Mouse (Mus musculus) MEL (cell line): ENCODE results near the gene Nat8. TPM values are rescaled to one million over a fixed set of nuclear protein-coding genes. Genes with fewer than 3 reads are reported as not detected.

Experiments
- DNase-seq: peaks from one replicate; pipeline ENCODE4 v3.0.0; 2011; ENCODE audit warnings: low read depth, low spot score
- H3K27ac ChIP-seq: 2 replicates; pipeline ENCODE4 v1.5.1; 2012; ENCODE audit warnings: low read depth, mild to moderate bottlenecking, control low read depth, low read length, moderate library complexity; ENCODE audit not compliant: control insufficient read depth
- H3K27me3 ChIP-seq, 2 experiments: fragments of 150-350 bp in 1 of 2; sonication (generic) in 1 of 2; 2 replicates each; pipeline ENCODE4 v1.6.1; 2012; ENCODE audit warnings: low read length in 2 of 2, mild to moderate bottlenecking in 2 of 2, improper control_type of control experiment in 1 of 2, moderate library complexity in 1 of 2; ENCODE audit not compliant: insufficient read depth in 2 of 2, control insufficient read depth in 1 of 2
- H3K36me3 ChIP-seq, 2 experiments: 2 replicates each; pipeline ENCODE4 v1.6.1; 2012 to 2014; ENCODE audit warnings: low read length in 2 of 2, improper control_type of control experiment in 1 of 2, inconsistent platforms in 1 of 2, mild to moderate bottlenecking in 1 of 2; ENCODE audit not compliant: insufficient read depth in 2 of 2, control insufficient read depth in 1 of 2
- H3K4me1 ChIP-seq, 2 experiments: fragments of 150-350 bp in 1 of 2; sonication (generic) in 1 of 2; 2 replicates each; pipeline ENCODE4 v1.6.1; 2012; ENCODE audit warnings: low read length in 2 of 2, improper control_type of control experiment in 1 of 2, mild to moderate bottlenecking in 1 of 2; ENCODE audit not compliant: insufficient read depth in 2 of 2, control insufficient read depth in 1 of 2
- H3K4me3 ChIP-seq, 2 experiments: fragments of 150-350 bp in 1 of 2; sonication (generic) in 1 of 2; 2 replicates each; pipeline ENCODE4 v1.5.1; 2012; ENCODE audit warnings: low read depth in 2 of 2, low read length in 2 of 2, mild to moderate bottlenecking in 2 of 2, moderate library complexity in 2 of 2, control low read depth in 1 of 2, improper control_type of control experiment in 1 of 2; ENCODE audit not compliant: control insufficient read depth in 1 of 2, insufficient read depth in 1 of 2
- H3K79me2 ChIP-seq: 2 replicates; pipeline ENCODE4 v1.6.1; 2012; ENCODE audit warnings: mild to moderate bottlenecking, low read length, moderate library complexity; ENCODE audit not compliant: control insufficient read depth, poor library complexity, insufficient read depth
- H3K9ac ChIP-seq: 2 replicates; pipeline ENCODE4 v1.6.1; 2012; ENCODE audit warnings: low read depth, mild to moderate bottlenecking, control low read depth, low read length, moderate library complexity; ENCODE audit not compliant: control insufficient read depth, poor library complexity, severe bottlenecking
- H3K9me3 ChIP-seq: fragments of 150-350 bp; sonication (generic); replicated peaks from 2 replicates; pipeline ENCODE4 v1.6.1; 2012; ENCODE audit warnings: mild to moderate bottlenecking, low read length, improper control_type of control experiment, moderate library complexity; ENCODE audit not compliant: insufficient read depth
- BHLHE40 ChIP-seq: IDR thresholded peaks from 2 replicates; pipeline ENCODE4 v1.6.1; 2012; ENCODE audit warnings: low read depth, mild to moderate bottlenecking, inconsistent platforms, low read length, improper control_type of control experiment, borderline replicate concordance
- CHD1 ChIP-seq: IDR thresholded peaks from 2 replicates; pipeline ENCODE4 v1.6.1; 2012; ENCODE audit warnings: low read depth, mild to moderate bottlenecking, inconsistent platforms, low read length, improper control_type of control experiment
- CTCF ChIP-seq, 3 experiments: IDR thresholded peaks in 2 of 3; conservative IDR thresholded peaks in 1 of 3; 2 replicates each; pipeline ENCODE4 v1.5.1; 2011 to 2012; ENCODE audit warnings: low read length in 3 of 3, low read depth in 2 of 3, mild to moderate bottlenecking in 2 of 3, improper control_type of control experiment in 1 of 3, inconsistent platforms in 1 of 3, mixed read lengths in 1 of 3, moderate library complexity in 1 of 3; ENCODE audit not compliant: control insufficient read depth in 1 of 3, insufficient read depth in 1 of 3, poor library complexity in 1 of 3, severe bottlenecking in 1 of 3
- ELF1 ChIP-seq: IDR thresholded peaks from 2 replicates; pipeline ENCODE4 v1.6.1; 2014; ENCODE audit warnings: low read depth, mild to moderate bottlenecking, inconsistent platforms, low read length, improper control_type of control experiment, moderate library complexity
- EP300 ChIP-seq, 2 experiments: IDR thresholded peaks; 2 replicates each; pipeline ENCODE4 v1.6.1; 2011; ENCODE audit warnings: improper control_type of control experiment in 2 of 2, low read length in 2 of 2, low read depth in 1 of 2, mild to moderate bottlenecking in 1 of 2
- ETS1 ChIP-seq: IDR thresholded peaks from 2 replicates; pipeline ENCODE4 v1.6.1; 2012; ENCODE audit warnings: low read depth, mild to moderate bottlenecking, inconsistent platforms, low read length, improper control_type of control experiment, moderate library complexity
- HCFC1 ChIP-seq: IDR thresholded peaks from 2 replicates; pipeline ENCODE4 v1.6.1; 2012; ENCODE audit warnings: low read depth, mild to moderate bottlenecking, inconsistent platforms, low read length, improper control_type of control experiment, moderate library complexity
- KAT2A ChIP-seq: conservative IDR thresholded peaks from 2 replicates; pipeline ENCODE4 v1.6.1; 2012; ENCODE audit warnings: low read depth, low read length, improper control_type of control experiment, inconsistent platforms
- MAFK ChIP-seq: IDR thresholded peaks from 2 replicates; pipeline ENCODE4 v1.6.1; 2011; ENCODE audit warnings: low read depth, mild to moderate bottlenecking, low read length, improper control_type of control experiment, borderline replicate concordance
- MAZ ChIP-seq: IDR thresholded peaks from 2 replicates; pipeline ENCODE4 v1.6.1; 2012; ENCODE audit warnings: low read depth, mild to moderate bottlenecking, inconsistent platforms, low read length, improper control_type of control experiment
- MXI1 ChIP-seq: IDR thresholded peaks from 2 replicates; pipeline ENCODE4 v1.6.1; 2011; ENCODE audit warnings: mild to moderate bottlenecking, low read depth, low read length, improper control_type of control experiment
- MYC ChIP-seq: IDR thresholded peaks from 2 replicates; pipeline ENCODE4 v1.6.1; 2011; ENCODE audit warnings: low read depth, mild to moderate bottlenecking, low read length, improper control_type of control experiment, moderate library complexity
- POLR2A ChIP-seq, 2 experiments: IDR thresholded peaks; 2 replicates each; pipeline ENCODE4 v1.6.1; 2011 to 2012; ENCODE audit warnings: low read length in 2 of 2, mild to moderate bottlenecking in 2 of 2, control low read depth in 1 of 2, improper control_type of control experiment in 1 of 2, low read depth in 1 of 2, moderate library complexity in 1 of 2; ENCODE audit not compliant: control insufficient read depth in 1 of 2, insufficient read depth in 1 of 2, poor library complexity in 1 of 2
- POLR2AphosphoS2 ChIP-seq: IDR thresholded peaks from 2 replicates; pipeline ENCODE4 v1.6.1; 2011; ENCODE audit warnings: low read length, improper control_type of control experiment
- POLR2AphosphoS5 ChIP-seq: IDR thresholded peaks from 2 replicates; pipeline ENCODE4 v1.6.1; 2012; ENCODE audit warnings: low read depth, borderline replicate concordance, mild to moderate bottlenecking, inconsistent platforms, low read length, moderate library complexity, mixed read lengths
- RAD21 ChIP-seq: IDR thresholded peaks from 2 replicates; pipeline ENCODE4 v1.6.1; 2011; ENCODE audit warnings: mild to moderate bottlenecking, low read depth, low read length, improper control_type of control experiment
- RCOR1 ChIP-seq: IDR thresholded peaks from 2 replicates; pipeline ENCODE4 v1.6.1; 2012; ENCODE audit warnings: low read depth, mild to moderate bottlenecking, inconsistent platforms, low read length, improper control_type of control experiment
- SIN3A ChIP-seq: IDR thresholded peaks from 2 replicates; pipeline ENCODE4 v1.6.1; 2012; ENCODE audit warnings: low read length, improper control_type of control experiment, inconsistent platforms
- SMC3 ChIP-seq: IDR thresholded peaks from 2 replicates; pipeline ENCODE4 v1.6.1; 2011; ENCODE audit warnings: low read depth, low read length, improper control_type of control experiment
- TAL1 ChIP-seq: IDR thresholded peaks from 2 replicates; pipeline ENCODE4 v1.6.1; 2012; ENCODE audit warnings: mild to moderate bottlenecking, inconsistent platforms, low read length, moderate library complexity, mixed read lengths
- TBP ChIP-seq: IDR thresholded peaks from 2 replicates; pipeline ENCODE4 v1.8.0; 2011; ENCODE audit warnings: low read depth, low read length, improper control_type of control experiment
- USF2 ChIP-seq, 2 experiments: IDR thresholded peaks; 2 replicates each; pipeline ENCODE4 v1.6.1; 2011 to 2012; ENCODE audit warnings: improper control_type of control experiment in 2 of 2, low read length in 2 of 2, borderline replicate concordance in 1 of 2, inconsistent platforms in 1 of 2, low read depth in 1 of 2, mild to moderate bottlenecking in 1 of 2; ENCODE audit not compliant: insufficient read depth in 1 of 2
- ZMIZ1 ChIP-seq: IDR thresholded peaks from 2 replicates; pipeline ENCODE4 v1.6.1; 2012; ENCODE audit warnings: low read depth, mild to moderate bottlenecking, inconsistent platforms, low read length, improper control_type of control experiment, moderate library complexity
- ZNF384 ChIP-seq: IDR thresholded peaks from 2 replicates; pipeline ENCODE4 v1.6.1; 2012; ENCODE audit warnings: low read depth, mild to moderate bottlenecking, inconsistent platforms, low read length, improper control_type of control experiment
- polyA plus RNA-seq, 2 experiments: library from polyadenylated mRNA; stranded (reverse) in 1 of 2; unstranded in 1 of 2; fragments of >175 nt in 1 of 2; fragments of >200 nt in 1 of 2; gene quantifications; 2 replicates each; pipeline versions ENCODE4 v1.2.1 to v1.2.4; 2012; ENCODE audit warnings: low replicate concordance in 2 of 2, low read depth in 1 of 2; ENCODE audit not compliant: insufficient read length in 2 of 2, insufficient read depth in 1 of 2, missing spikeins in 1 of 2
- total RNA-seq: library from RNA; depleted of rRNA; stranded (reverse); fragments of 300-350 nt; gene quantifications from 2 replicates; pipeline ENCODE4 v1.2.3, GENCODE M21; 2012

Gene Nat8
- total and polyA plus RNA-seq, 3 experiments = 0.10 TPM; not detected in 2

- TF ChIP-seq POLR2AphosphoS2 = no peak
- no peak for TF ChIP-seq MAFK
- no peak for TF ChIP-seq SIN3A
- TF ChIP-seq POLR2AphosphoS5 = no peak
- TF ChIP-seq SMC3 = no peak
- no peak for TF ChIP-seq EP300 (IDR thresholded peaks at IDR 0.05; ENCODE audit: low read depth in 1 of 2, low read length in 2 of 2)
- no peak for TF ChIP-seq ETS1
- TF ChIP-seq CHD1 = no peak
- TF ChIP-seq KAT2A = no peak
- TF ChIP-seq ELF1 = no peak
- TF ChIP-seq RCOR1 = no peak
- no peak for TF ChIP-seq MAZ
- no peak for TF ChIP-seq ZNF384
- no peak for TF ChIP-seq MYC
- TF ChIP-seq HCFC1 = no peak
- TF ChIP-seq CTCF (IDR thresholded peaks at IDR 0.05 in 2 of 3, conservative IDR thresholded peaks at IDR 0.05 in 1 of 3; ENCODE audit: control insufficient read depth in 1 of 3, insufficient read depth in 1 of 3, low read depth in 2 of 3, low read length in 3 of 3, poor library complexity in 1 of 3, severe bottlenecking in 1 of 3) = no peak
- TF ChIP-seq USF2 (IDR thresholded peaks at IDR 0.05; ENCODE audit: borderline replicate concordance in 1 of 2, insufficient read depth in 1 of 2, low read depth in 1 of 2, low read length in 2 of 2) = no peak
- TF ChIP-seq BHLHE40 = no peak
- no peak for TF ChIP-seq RAD21
- H3K4me1 ChIP-seq = peaks cover 0 to 1% of the 10 kb centered on the region in 2 experiments; a peak in 1 of 4 replicates
- H3K79me2 ChIP-seq = no peaks in the 10 kb centered on the region
- no peak overlapping the region for H3K27ac ChIP-seq
- H3K27me3 ChIP-seq = no peaks in the 10 kb centered on the region; a peak in 1 of 4 replicates
- no peaks in the 10 kb centered on the region for H3K9me3 ChIP-seq
- H3K9ac ChIP-seq = no peak overlapping the region
- no peaks in the 10 kb centered on the region for H3K36me3 ChIP-seq
- no peak overlapping the region for H3K4me3 ChIP-seq
- no peak for DNase-seq
These were observed 9.6 kb downstream of the Nat8 start for GRCm38 (mm10) chr6:85822286-85822685.

DNA sequence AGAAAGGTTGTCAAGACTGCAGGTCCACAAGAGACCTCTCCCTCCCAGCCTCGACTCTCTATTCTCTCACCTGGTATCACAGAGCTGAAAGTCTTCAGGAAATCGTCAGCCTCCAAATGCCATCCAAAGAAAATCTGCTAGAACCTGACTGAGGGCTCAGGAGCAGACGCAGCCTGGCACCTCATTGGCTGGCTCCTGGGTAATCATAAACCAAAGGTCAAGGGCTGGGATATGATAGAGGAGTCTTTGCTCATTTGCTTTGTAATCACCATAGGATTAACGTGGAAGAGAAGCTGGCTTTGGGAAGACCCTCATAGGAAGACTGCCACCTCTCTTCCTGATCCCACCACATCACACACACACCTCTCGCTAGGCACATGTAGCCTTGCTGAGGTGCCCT lies 11.0 kb downstream of the Nat8 start, which contains the start of the genes Nat8f6 and Nat8f5:
Nat8f6 (minus strand) TSS at position 118 of the 400 bp plus-strand sequence.
Nat8f5 (minus strand) TSS at position 136 of the 400 bp plus-strand sequence.
- H3K79me2 ChIP-seq = no peaks in the 10 kb centered on the region

More for the DNA sequence above, 11.0 kb downstream of the Nat8 start, which contains the start of the genes Nat8f6 and Nat8f5:
- H3K4me1 ChIP-seq = no peaks in the 10 kb centered on the region
- H3K9ac ChIP-seq = no peak within 1 kb of the TSS
- DNase-seq = no peak
- H3K36me3 ChIP-seq = no peaks in the 10 kb centered on the region
- no peak within 1 kb of the TSS for H3K4me3 ChIP-seq
- no peak for TF ChIP-seq ZMIZ1
- no peak for TF ChIP-seq MXI1
- TF ChIP-seq MAZ = no peak
- TF ChIP-seq TAL1 = no peak
- TF ChIP-seq USF2 (IDR thresholded peaks at IDR 0.05; ENCODE audit: borderline replicate concordance in 1 of 2, insufficient read depth in 1 of 2, low read depth in 1 of 2, low read length in 2 of 2) = no peak
- no peak for TF ChIP-seq MAFK
- no peak for TF ChIP-seq TBP
- no peak for TF ChIP-seq ELF1
- TF ChIP-seq KAT2A = no peak
- TF ChIP-seq POLR2AphosphoS5 = no peak
- TF ChIP-seq POLR2A (IDR thresholded peaks at IDR 0.05; ENCODE audit: control insufficient read depth in 1 of 2, insufficient read depth in 1 of 2, low read depth in 1 of 2, low read length in 2 of 2, poor library complexity in 1 of 2) = no peak
- no peak for TF ChIP-seq POLR2AphosphoS2
- H3K27ac ChIP-seq = no peak within 1 kb of the TSS
- no peaks in the 10 kb centered on the region; a peak in 1 of 4 replicates for H3K27me3 ChIP-seq
- no peaks in the 10 kb centered on the region for H3K9me3 ChIP-seq
